Mouse (Mus musculus): ENCODE measurements around the gene Stat1.

Stat1 gene

GRCm38 (mm10) chr1:52158490-52159381, 39.5 kb downstream of the Stat1 start:
- Histone ChIP-seq H3K4me1 (replicated peaks; ENCODE audit: low read depth, low read length) (peaks cover 4% of the 10 kb centered on the region), H3K36me3 (ENCODE audit: insufficient read depth, low read length) (peaks cover 33% of the 10 kb centered on the region), H3K27me3 (ENCODE audit: insufficient read depth, low read length) (no peaks in the 10 kb centered on the region), H3K9me3 (ENCODE audit: low read length) (no peaks in the 10 kb centered on the region), H3K4me3 (replicated peaks; ENCODE audit: low read length) (peak overlapping the region; percentile 62)
- TF ChIP-seq CTCF (conservative IDR thresholded peaks at IDR 0.05; ENCODE audit: low read length), result no peak

- Histone ChIP-seq H3K36me3 (ENCODE audit: insufficient read depth, low read length) (peaks cover 23% of the 10 kb centered on the region), H3K9me3 (ENCODE audit: low read length) (peaks cover 6% of the 10 kb centered on the region; the same call in 1 of the 2 replicates), H3K4me1 (replicated peaks; ENCODE audit: low read depth, low read length) (peaks cover 4% of the 10 kb centered on the region), H3K4me3 (replicated peaks; ENCODE audit: low read length) (no peak overlapping the region), H3K27me3 (ENCODE audit: insufficient read depth, low read length) (no peaks in the 10 kb centered on the region)
- TF ChIP-seq CTCF (conservative IDR thresholded peaks at IDR 0.05; ENCODE audit: low read length) (no peak), NANOG (IDR thresholded peaks at IDR 0.05; ENCODE audit: borderline replicate concordance, low read length) (no peak), POU5F1 (IDR thresholded peaks at IDR 0.05; ENCODE audit: borderline replicate concordance, low read length) (no peak)
Measured at GRCm38 (mm10) chr1:52161151-52161550, 41.9 kb downstream of the Stat1 start.

- Histone ChIP-seq H3K27me3 (ENCODE audit: insufficient read depth, low read length) (no peaks in the 10 kb centered on the region), H3K4me3 (replicated peaks; ENCODE audit: low read length) (no peak overlapping the region), H3K4me1 (replicated peaks; ENCODE audit: low read depth, low read length) (peaks cover 9% of the 10 kb centered on the region), H3K9me3 (ENCODE audit: low read length) (peaks cover 6% of the 10 kb centered on the region; the same call in 1 of the 2 replicates), H3K36me3 (ENCODE audit: insufficient read depth, low read length) (peaks cover 18% of the 10 kb centered on the region)
- no peak for TF ChIP-seq CTCF (conservative IDR thresholded peaks at IDR 0.05; ENCODE audit: low read length)
- no peak for TF ChIP-seq POU5F1 (IDR thresholded peaks at IDR 0.05; ENCODE audit: borderline replicate concordance, low read length)
- no peak for TF ChIP-seq NANOG (IDR thresholded peaks at IDR 0.05; ENCODE audit: borderline replicate concordance, low read length)
Measured at GRCm38 (mm10) chr1:52163707-52164457, 44.6 kb downstream of the Stat1 start.

GRCm38 (mm10) chr1:52166652-52167220, 47.5 kb downstream of the Stat1 start:
- Histone ChIP-seq H3K27me3 (ENCODE audit: insufficient read depth, low read length) (no peaks in the 10 kb centered on the region; the same call in 1 of the 2 replicates), H3K9me3 (ENCODE audit: low read length) (peaks cover 6% of the 10 kb centered on the region; the same call in 1 of the 2 replicates), H3K36me3 (ENCODE audit: insufficient read depth, low read length) (peaks cover 8% of the 10 kb centered on the region; the same call in 1 of the 2 replicates), H3K4me1 (replicated peaks; ENCODE audit: low read depth, low read length) (peaks cover 20% of the 10 kb centered on the region), H3K4me3 (replicated peaks; ENCODE audit: low read length) (peak overlapping the region; percentile 54)
- no peak for TF ChIP-seq POU5F1 (IDR thresholded peaks at IDR 0.05; ENCODE audit: borderline replicate concordance, low read length)
- no peak for TF ChIP-seq CTCF (conservative IDR thresholded peaks at IDR 0.05; ENCODE audit: low read length)
- no peak for TF ChIP-seq NANOG (IDR thresholded peaks at IDR 0.05; ENCODE audit: borderline replicate concordance, low read length)

GRCm38 (mm10) chr1:52170057-52170456, 50.8 kb downstream of the Stat1 start:
- no peaks in the 10 kb centered on the region for H3K9me3 ChIP-seq (ENCODE audit: low read length)
- H3K4me1 ChIP-seq (replicated peaks; ENCODE audit: low read depth, low read length), result peaks cover 20% of the 10 kb centered on the region
- H3K27me3 ChIP-seq (ENCODE audit: insufficient read depth, low read length), result no peaks in the 10 kb centered on the region; the same call in 1 of the 2 replicates
- TF ChIP-seq CTCF (conservative IDR thresholded peaks at IDR 0.05; ENCODE audit: low read length) (peak; percentile 87), NANOG (IDR thresholded peaks at IDR 0.05; ENCODE audit: borderline replicate concordance, low read length) (no peak)
- no peak overlapping the region for H3K4me3 ChIP-seq (replicated peaks; ENCODE audit: low read length)
- peaks cover 8% of the 10 kb centered on the region; the same call in 1 of the 2 replicates for H3K36me3 ChIP-seq (ENCODE audit: insufficient read depth, low read length)

GRCm38 (mm10) chr1:52170747-52171146, 51.5 kb downstream of the Stat1 start:
- H3K4me3 ChIP-seq (replicated peaks; ENCODE audit: low read length), result no peak overlapping the region
- H3K36me3 ChIP-seq (ENCODE audit: insufficient read depth, low read length), result peaks cover 6% of the 10 kb centered on the region; the same call in 1 of the 2 replicates
- no peaks in the 10 kb centered on the region; the same call in 1 of the 2 replicates for H3K27me3 ChIP-seq (ENCODE audit: insufficient read depth, low read length)
- H3K9me3 ChIP-seq (ENCODE audit: low read length), result no peaks in the 10 kb centered on the region
- peaks cover 20% of the 10 kb centered on the region for H3K4me1 ChIP-seq (replicated peaks; ENCODE audit: low read depth, low read length)
- TF ChIP-seq CTCF (conservative IDR thresholded peaks at IDR 0.05; ENCODE audit: low read length) (no peak), POU5F1 (IDR thresholded peaks at IDR 0.05; ENCODE audit: borderline replicate concordance, low read length) (no peak), NANOG (IDR thresholded peaks at IDR 0.05; ENCODE audit: borderline replicate concordance, low read length) (no peak)

GRCm38 (mm10) chr1:52171271-52171670, 52.0 kb downstream of the Stat1 start:
- Histone ChIP-seq H3K36me3 (ENCODE audit: insufficient read depth, low read length) (0 out of 2 replicates have a peak, but pooled peaks cover under 1% of the 10 kb centered on the region), H3K4me3 (replicated peaks; ENCODE audit: low read length) (no peak overlapping the region), H3K27me3 (ENCODE audit: insufficient read depth, low read length) (no peaks in the 10 kb centered on the region; the same call in 1 of the 2 replicates), H3K4me1 (replicated peaks; ENCODE audit: low read depth, low read length) (peaks cover 20% of the 10 kb centered on the region), H3K9me3 (ENCODE audit: low read length) (no peaks in the 10 kb centered on the region)
- TF ChIP-seq POU5F1 (IDR thresholded peaks at IDR 0.05; ENCODE audit: borderline replicate concordance, low read length) (no peak), CTCF (conservative IDR thresholded peaks at IDR 0.05; ENCODE audit: low read length) (no peak), NANOG (IDR thresholded peaks at IDR 0.05; ENCODE audit: borderline replicate concordance, low read length) (no peak)

- Histone ChIP-seq H3K4me3 (replicated peaks; ENCODE audit: low read length) (no peak overlapping the region), H3K4me1 (replicated peaks; ENCODE audit: low read depth, low read length) (peaks cover 13% of the 10 kb centered on the region), H3K27me3 (ENCODE audit: insufficient read depth, low read length) (no peaks in the 10 kb centered on the region; the same call in 1 of the 2 replicates), H3K9me3 (ENCODE audit: low read length) (no peaks in the 10 kb centered on the region), H3K36me3 (ENCODE audit: insufficient read depth, low read length) (peaks cover 7% of the 10 kb centered on the region; the same call in 1 of the 2 replicates)
- TF ChIP-seq NANOG (IDR thresholded peaks at IDR 0.05; ENCODE audit: borderline replicate concordance, low read length), result no peak
- no peak for TF ChIP-seq CTCF (conservative IDR thresholded peaks at IDR 0.05; ENCODE audit: low read length)
- no peak for TF ChIP-seq POU5F1 (IDR thresholded peaks at IDR 0.05; ENCODE audit: borderline replicate concordance, low read length)
Measured at GRCm38 (mm10) chr1:52175321-52175720, 56.1 kb downstream of the Stat1 start.
